Mouse (Mus musculus) neural tube, embryonic 13.5 days (tissue): ENCODE data around the gene Olfr564. TPM values are rescaled to one million over a fixed set of nuclear protein-coding genes. Genes with fewer than 3 reads are reported as not detected.

Experiments
- ATAC-seq: fragments of 200-750 bp; cut with Nextera tagmentation; 2 replicates; pipeline ENCODE4 v1.8.0; 2017; ENCODE audit warnings: low read depth, mild to moderate bottlenecking, moderate TSS enrichment, moderate library complexity
- H3K27ac ChIP-seq: fragments of 300-500 bp; sonication (generic); replicated peaks from 2 replicates; pipeline ENCODE4 v1.5.1; 2015; ENCODE audit warnings: moderate library complexity, mild to moderate bottlenecking, inconsistent platforms
- H3K27me3 ChIP-seq: fragments of 300-500 bp; sonication (generic); 2 replicates; pipeline ENCODE4 v1.6.1; 2015; ENCODE audit warnings: mild to moderate bottlenecking, inconsistent platforms
- H3K36me3 ChIP-seq: fragments of 300-500 bp; sonication (generic); 2 replicates; pipeline ENCODE4 v1.6.1; 2015; ENCODE audit warnings: mild to moderate bottlenecking, inconsistent platforms
- H3K4me1 ChIP-seq: fragments of 300-500 bp; sonication (generic); replicated peaks from 2 replicates; pipeline ENCODE4 v1.6.1; 2015; ENCODE audit warnings: inconsistent platforms
- H3K4me2 ChIP-seq: fragments of 300-500 bp; sonication (generic); 2 replicates; pipeline ENCODE4 v1.6.1; 2015; ENCODE audit warnings: inconsistent platforms, mild to moderate bottlenecking, moderate library complexity
- H3K4me3 ChIP-seq: fragments of 300-500 bp; sonication (generic); 2 replicates; pipeline ENCODE4 v1.5.1; 2015; ENCODE audit warnings: mild to moderate bottlenecking, inconsistent platforms
- H3K9ac ChIP-seq: fragments of 300-500 bp; sonication (generic); 2 replicates; pipeline ENCODE4 v1.6.1; 2015; ENCODE audit warnings: moderate library complexity, mild to moderate bottlenecking, inconsistent platforms
- H3K9me3 ChIP-seq: fragments of 300-500 bp; sonication (generic); 2 replicates; pipeline ENCODE4 v1.6.1; 2016; ENCODE audit warnings: inconsistent platforms
- WGBS: fragments of 180-500 bp; shearing (Covaris S2); methylation state at CpG from one replicate; pipeline ENCODE4 v1.1.7; 2015; 5-methylcytosine and 5-hydroxymethylcytosine counted together
- polyA plus RNA-seq: library from polyadenylated mRNA; unstranded; fragments of >200 nt; fragmentation: Nextera tagmentation; extraction: Ambion mirVana; gene quantifications from 2 replicates; pipeline ENCODE4 v1.2.1, GENCODE M21; 2015

Olfr564 gene
- polyA plus RNA-seq = not detected in 2 replicates

GRCm38 (mm10) chr7:102803180-102803579 is at the start of gene Olfr564:
TSS of gene Olfr564 (plus strand) at chr7:102803480.
- ATAC-seq = no peak
- Histone ChIP-seq H3K4me3 (no peak within 1 kb of the TSS), H3K27me3 (no peaks in the 10 kb centered on the region), H3K9ac (no peak within 1 kb of the TSS), H3K9me3 (no peaks in the 10 kb centered on the region), H3K36me3 (no peaks in the 10 kb centered on the region), H3K4me2 (no peak within 1 kb of the TSS), H3K27ac (no peak within 1 kb of the TSS), H3K4me1 (no peaks in the 10 kb centered on the region)

GRCm38 (mm10) chr7:102759266-102759665 is 44.0 kb upstream of the Olfr564 start, which contains the start of the genes Olfr560 and Olfr78:
TSS of gene Olfr560 (minus strand) at chr7:102759366.
TSS of gene Olfr78 (minus strand) at chr7:102759471.
- ATAC-seq = no peak
- H3K4me3 ChIP-seq = no peak within 1 kb of the TSS
- H3K27ac ChIP-seq = no peak within 1 kb of the TSS
- no peak within 1 kb of the TSS for H3K9ac ChIP-seq
- no peak within 1 kb of the TSS for H3K4me2 ChIP-seq
- WGBS = 74% methylated on average over 4 of the region's 4 CpGs
- no peaks in the 10 kb centered on the region for H3K4me1 ChIP-seq
- H3K27me3 ChIP-seq = no peaks in the 10 kb centered on the region
- no peaks in the 10 kb centered on the region for H3K36me3 ChIP-seq
- H3K9me3 ChIP-seq = no peaks in the 10 kb centered on the region

- Histone ChIP-seq H3K27ac (no peak within 1 kb of the TSS), H3K9me3 (no peaks in the 10 kb centered on the region), H3K4me2 (no peak within 1 kb of the TSS), H3K27me3 (no peaks in the 10 kb centered on the region), H3K36me3 (no peaks in the 10 kb centered on the region), H3K4me3 (no peak within 1 kb of the TSS), H3K9ac (no peak within 1 kb of the TSS), H3K4me1 (no peaks in the 10 kb centered on the region)
- 83% methylated on average over 2 of the region's 2 CpGs for WGBS
- ATAC-seq = no peak
These were observed 32.4 kb upstream of the Olfr564 start, which contains the start of gene Olfr561 for GRCm38 (mm10) chr7:102770921-102771320. TSS of gene Olfr561 (plus strand) at chr7:102771221.

Other genes starting within 250 kb of the Olfr564 start
- 0.15 and 0.36 TPM in 2 replicates for gene Trim21, start 238.0 kb upstream of the Olfr564 start, polyA plus RNA-seq
- gene Olfr550, start 232.0 kb upstream of the Olfr564 start, polyA plus RNA-seq = not detected in 2 replicates
- gene Olfr551, start 211.6 kb upstream of the Olfr564 start, polyA plus RNA-seq = not detected in 2 replicates
- gene Olfr552, start 205.7 kb upstream of the Olfr564 start, polyA plus RNA-seq = 0.06 TPM in 1 of 2 replicates, not detected in the other
- gene Olfr553, start 185.3 kb upstream of the Olfr564 start, polyA plus RNA-seq = not detected in 2 replicates
- gene Olfr554, start 165.0 kb upstream of the Olfr564 start, polyA plus RNA-seq = not detected in 2 replicates
- gene Olfr555, start 144.7 kb upstream of the Olfr564 start, polyA plus RNA-seq = not detected in 2 replicates
- not detected in 2 replicates for gene Olfr556, start 138.6 kb upstream of the Olfr564 start, polyA plus RNA-seq
- 9.3 and 12.3 TPM in 2 replicates for gene Trim68, start 116.2 kb upstream of the Olfr564 start, polyA plus RNA-seq
- not detected in 2 replicates for gene Olfr557, start 107.6 kb upstream of the Olfr564 start, polyA plus RNA-seq
- 2.5 and 2.7 TPM in 2 replicates for gene Olfr558, start 101.3 kb upstream of the Olfr564 start, polyA plus RNA-seq
- not detected in 2 replicates for gene Olfr33, start 84.4 kb upstream of the Olfr564 start, polyA plus RNA-seq
- gene Olfr559, start 76.0 kb upstream of the Olfr564 start, polyA plus RNA-seq = not detected in 2 replicates
- gene Olfr560, start 44.1 kb upstream of the Olfr564 start, polyA plus RNA-seq = not detected in 2 replicates
- gene Olfr78, start 44.0 kb upstream of the Olfr564 start, polyA plus RNA-seq = 0.27 and 0.44 TPM in 2 replicates
- gene Olfr561, start 32.3 kb upstream of the Olfr564 start, polyA plus RNA-seq = 0.46 TPM in 1 of 2 replicates, not detected in the other
- gene Olfr566, start 55.3 kb downstream of the Olfr564 start, polyA plus RNA-seq = 0.31 and 0.50 TPM in 2 replicates
- not detected in 2 replicates for gene Olfr568, start 73.6 kb downstream of the Olfr564 start, polyA plus RNA-seq
- not detected in 2 replicates for gene Olfr569, start 87.4 kb downstream of the Olfr564 start, polyA plus RNA-seq
- not detected in 2 replicates for gene Olfr570, start 91.1 kb downstream of the Olfr564 start, polyA plus RNA-seq
- 0.04 TPM in 1 of 2 replicates, not detected in the other for gene Olfr571, start 114.1 kb downstream of the Olfr564 start, polyA plus RNA-seq
- not detected in 2 replicates for gene Olfr572, start 120.9 kb downstream of the Olfr564 start, polyA plus RNA-seq
- not detected in 2 replicates for gene Olfr573-ps1, start 139.1 kb downstream of the Olfr564 start, polyA plus RNA-seq
- gene Olfr574, start 145.0 kb downstream of the Olfr564 start, polyA plus RNA-seq = not detected in 2 replicates
- not detected in 2 replicates for gene Olfr575, start 155.3 kb downstream of the Olfr564 start, polyA plus RNA-seq
- gene Olfr576, start 159.2 kb downstream of the Olfr564 start, polyA plus RNA-seq = not detected in 2 replicates
- gene Olfr577, start 172.5 kb downstream of the Olfr564 start, polyA plus RNA-seq = not detected in 2 replicates
- gene Olfr578, start 185.8 kb downstream of the Olfr564 start, polyA plus RNA-seq = not detected in 2 replicates
- not detected in 2 replicates for gene Olfr582, start 234.5 kb downstream of the Olfr564 start, polyA plus RNA-seq
- gene Olfr583, start 247.8 kb downstream of the Olfr564 start, polyA plus RNA-seq = not detected in 2 replicates